Mouse (Mus musculus): ENCODE measurements around the gene Gm8906.
"Not testable (repeated sequence)": the region's sequence is repeated elsewhere in the genome, so short reads cannot be mapped to it uniquely, and the experiment has no call there.

Gm8906 gene

DNA sequence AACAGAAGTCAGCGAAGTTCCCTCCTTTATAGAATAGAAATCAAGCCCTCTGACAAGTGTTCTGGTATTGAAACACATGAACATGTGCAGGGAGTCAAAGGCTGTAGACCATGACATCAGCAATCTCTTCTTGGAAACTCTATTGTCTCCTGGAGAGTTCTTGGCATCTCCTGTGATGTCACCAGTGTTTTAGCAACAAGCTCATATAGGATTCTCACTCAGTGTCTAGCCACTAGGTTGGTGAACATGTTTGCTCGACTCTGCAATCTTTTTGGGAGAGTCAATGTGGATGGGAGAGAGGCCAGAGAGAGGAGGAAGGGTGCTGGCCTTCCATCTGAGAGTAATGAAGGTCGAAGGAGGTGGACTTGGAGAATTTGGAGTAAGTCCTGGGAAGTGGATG lies at the start of gene Gm8906:
Gene Gm8906 (plus strand): TSS at position 301 of the 400 bp plus-strand sequence.
- not testable (repeated sequence) for DNase-seq
